Mouse (Mus musculus) gastrocnemius, postnatal 25 days (tissue): ENCODE results near the gene Zwilch. TPM values are rescaled to one million over a fixed set of nuclear protein-coding genes. Genes with fewer than 3 reads are reported as not detected.
A peak's percentile ranks its signal among the peaks of the same experiment; 100 is the strongest.

Source experiments
- DNase-seq: peaks from one replicate; pipeline ENCODE4 v3.0.0; 2022
- total RNA-seq, 2 experiments: library from RNA; stranded (reverse); gene quantifications; 1 replicate in 1 of 2; 2 replicates in 1 of 2; pipeline ENCODE4 v1.2.3; 2021

The Zwilch gene
- total RNA-seq, 2 experiments from 2014 or later, result 0.38 to 0.88 TPM

DNA sequence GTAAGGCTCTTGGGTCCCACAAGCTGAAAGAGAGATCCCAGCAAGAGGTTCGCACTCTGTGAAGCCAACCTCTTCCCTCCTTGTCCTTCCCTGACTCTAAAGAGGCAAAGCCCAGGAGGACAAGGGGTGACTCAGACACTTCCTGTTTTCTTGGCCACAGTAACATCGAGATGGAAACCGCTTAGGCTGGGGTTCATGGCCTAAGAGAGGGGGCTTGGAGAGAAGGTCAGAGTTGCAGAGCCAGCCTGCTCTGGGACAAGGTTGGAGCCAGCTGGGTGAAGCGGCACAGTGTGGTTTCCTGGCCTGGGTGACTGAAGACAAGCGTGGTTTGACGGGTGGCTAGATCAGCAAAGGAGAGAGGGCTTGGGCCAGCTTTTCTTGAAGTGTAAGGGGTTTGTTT is 67.6 kb downstream of the Zwilch start:
- DNase-seq, result no peak

DNA sequence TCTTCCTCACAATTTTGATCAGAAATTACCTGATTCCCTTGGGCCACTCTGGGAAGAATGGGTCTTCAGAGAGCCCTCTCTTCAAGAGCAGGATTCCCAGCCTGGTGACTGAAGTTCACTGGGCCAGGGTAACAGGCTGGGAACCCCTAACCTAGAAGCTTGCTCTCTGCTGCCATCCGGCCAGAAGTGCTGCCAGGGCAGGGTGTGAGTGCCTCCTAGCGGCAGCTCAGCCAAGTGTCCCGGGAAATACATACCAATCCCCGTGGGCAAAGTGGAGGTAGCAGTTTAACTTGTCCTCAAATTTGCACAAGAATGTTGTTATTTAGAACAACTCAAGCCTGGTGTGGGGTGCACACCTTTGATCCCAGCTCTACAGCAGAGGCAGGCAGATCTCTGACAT is 72.5 kb downstream of the Zwilch start:
- peak; percentile 51 for DNase-seq

DNA sequence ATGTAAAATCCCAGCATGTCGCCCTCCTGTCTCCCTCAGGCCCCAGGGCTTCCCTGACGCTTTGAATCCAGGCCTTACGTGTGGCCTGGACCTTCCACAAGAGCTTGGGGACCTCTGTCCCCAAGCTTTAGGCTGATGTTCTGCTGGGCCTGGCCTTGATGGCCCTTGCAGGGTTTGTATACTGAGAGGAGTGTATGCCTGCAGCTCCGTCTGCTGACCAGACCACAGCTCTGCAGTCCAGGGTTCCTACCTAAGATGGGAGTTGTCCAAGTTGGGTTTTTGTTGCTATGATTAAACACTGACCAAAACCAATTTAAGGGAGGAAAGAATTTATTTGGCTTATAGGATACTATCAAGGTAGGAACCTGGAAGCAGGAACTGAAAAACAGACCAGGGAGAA is 74.6 kb downstream of the Zwilch start:
- no peak for DNase-seq

DNA sequence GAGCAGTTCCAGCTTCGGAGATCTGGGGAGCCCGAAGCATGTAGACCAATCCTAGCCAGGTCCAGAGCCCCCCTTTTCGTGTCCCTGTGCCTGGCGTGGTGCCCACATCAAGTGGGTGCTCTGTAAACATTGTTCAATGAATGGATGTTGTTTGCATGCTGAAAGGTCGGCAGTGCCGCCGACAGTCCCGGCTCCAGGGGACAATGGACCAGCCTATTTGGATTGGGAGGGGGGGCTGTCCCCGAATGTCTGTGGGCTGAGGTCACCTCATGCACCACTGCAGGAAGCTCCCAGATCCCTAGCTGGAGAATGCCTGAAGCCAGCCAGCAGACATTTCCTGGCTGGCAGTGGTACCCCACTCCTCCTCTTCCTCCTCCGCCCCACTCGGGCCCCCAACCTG is 78.8 kb downstream of the Zwilch start:
- no peak for DNase-seq

DNA sequence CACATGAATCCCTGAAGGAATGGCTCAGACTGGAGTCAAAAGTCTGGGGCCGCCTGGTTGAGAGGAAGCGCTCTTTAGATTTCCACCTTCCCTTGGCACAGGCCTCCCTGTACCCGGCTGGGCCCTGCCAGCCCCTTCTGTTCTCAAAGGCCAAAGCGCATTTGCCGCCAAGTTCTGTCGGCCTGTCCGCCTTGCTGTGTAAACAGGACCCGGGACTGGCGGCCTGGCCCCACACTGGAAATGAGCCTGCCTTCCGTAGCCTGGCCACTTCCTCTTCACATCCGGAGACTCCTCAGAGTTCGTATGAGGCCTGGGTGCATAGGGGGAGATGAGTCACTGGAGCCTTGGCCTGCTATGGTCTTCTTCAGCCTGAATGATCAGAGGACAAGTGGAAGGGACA is 83.9 kb downstream of the Zwilch start:
- DNase-seq, result peak; percentile 56

DNA sequence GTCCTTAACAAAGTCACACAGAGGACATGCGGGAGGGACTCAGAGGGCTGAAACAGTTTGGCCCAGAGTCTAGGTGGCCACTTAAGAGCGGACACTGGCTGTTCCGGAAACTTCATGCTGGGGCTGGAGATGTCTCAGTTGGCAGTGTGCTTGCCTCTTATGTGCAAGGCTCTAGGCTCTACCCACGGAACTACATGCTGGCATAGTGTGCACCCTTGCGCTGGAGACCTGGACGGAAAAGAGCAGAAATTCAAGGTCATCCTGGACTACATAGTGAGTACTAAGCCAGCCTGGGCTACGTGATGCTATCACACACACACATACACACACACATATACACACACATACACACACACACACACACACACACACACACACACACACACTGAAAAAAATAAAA is 84.6 kb downstream of the Zwilch start:
- no peak for DNase-seq

DNA sequence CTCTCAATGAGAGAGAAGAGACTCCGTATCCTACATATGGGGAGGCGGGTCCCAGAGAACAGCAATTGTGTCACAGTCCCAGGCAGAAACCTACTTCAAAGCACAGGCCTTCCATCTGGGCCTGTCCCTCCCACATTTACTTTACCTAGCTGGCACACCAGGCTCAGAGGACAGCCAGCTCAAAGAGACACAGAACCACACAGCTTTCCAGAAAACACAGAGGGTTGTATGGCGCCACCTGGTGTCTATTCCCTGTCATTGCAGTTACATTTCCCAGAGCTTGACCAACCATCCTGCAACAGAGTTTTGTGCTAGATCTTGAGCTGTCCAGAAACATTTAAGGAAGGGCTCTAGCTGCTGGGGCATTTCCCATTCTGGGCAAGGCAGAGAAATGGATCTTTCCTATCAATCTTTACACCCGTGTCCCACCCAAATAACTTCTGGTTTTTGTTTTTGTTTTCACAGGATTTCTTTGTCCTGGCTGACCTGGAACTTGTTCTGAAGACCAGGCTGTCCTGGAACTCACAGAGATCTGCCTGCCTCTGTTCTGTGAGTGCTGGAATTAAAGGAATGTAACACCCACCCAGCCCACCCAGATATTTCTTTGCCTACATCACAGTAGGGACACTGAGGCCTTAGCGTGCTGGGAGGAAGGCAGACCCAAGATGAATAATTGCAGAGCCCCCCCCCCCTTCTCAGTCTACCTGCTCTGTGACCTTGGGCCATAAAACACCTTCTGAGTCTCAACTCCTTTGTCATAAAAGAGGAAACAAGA is 85.3 kb downstream of the Zwilch start:
- peak; percentile 43 for DNase-seq

Other genes with a start within 250 kb of the Zwilch start
- 1 to 10 TPM; 2.8 to 5.2 TPM for gene Smad6, start 151.0 kb downstream of the Zwilch start, total RNA-seq
- gene Lctl, start 56.0 kb downstream of the Zwilch start, total RNA-seq, result 1 to 10 TPM in 1 of 2 experiments, not detected in 1; 1.0 TPM
- 100 to 1,000 TPM; 458 to 485 TPM for gene Rpl4, start 271 bp upstream of the Zwilch start, total RNA-seq
- gene Snapc5, start 6.2 kb upstream of the Zwilch start, total RNA-seq, result 10 to 100 TPM; 17.9 to 18.5 TPM
- gene Uchl4, start 62.1 kb upstream of the Zwilch start, total RNA-seq, result 1 to 10 TPM; 1.4 to 1.8 TPM
- 10 to 100 TPM; 47.2 to 47.4 TPM for gene Map2k1, start 80.5 kb upstream of the Zwilch start, total RNA-seq
- 1 to 10 TPM; 8.0 to 8.7 TPM for gene Tipin, start 108.5 kb upstream of the Zwilch start, total RNA-seq
- 10 to 100 TPM; 18.4 to 19.4 TPM for gene Dis3l, start 168.2 kb upstream of the Zwilch start, total RNA-seq
- gene Megf11, start 212.5 kb upstream of the Zwilch start, total RNA-seq, result under 1 TPM; 0.54 to 0.67 TPM